Mouse (Mus musculus) embryonic fibroblast, embryonic 13.5 days (primary cell): ENCODE data around the gene Amph.

Source experiments
- CTCF ChIP-seq: IDR thresholded peaks from 2 replicates; pipeline ENCODE4 v1.5.1; 2011; ENCODE audit warnings: mild to moderate bottlenecking, control low read depth, low read length, moderate library complexity, borderline replicate concordance; ENCODE audit not compliant: insufficient read depth
- POLR2A ChIP-seq: IDR thresholded peaks from 2 replicates; pipeline ENCODE4 v1.6.1; 2011; ENCODE audit warnings: low read depth, mild to moderate bottlenecking, control low read depth, low read length, moderate library complexity

- no peak for TF ChIP-seq CTCF
- TF ChIP-seq POLR2A, result no peak
Observed at GRCm38 (mm10) chr13:19106418-19106817, 158.4 kb downstream of the Amph start.
